In the genomic region with DNA sequence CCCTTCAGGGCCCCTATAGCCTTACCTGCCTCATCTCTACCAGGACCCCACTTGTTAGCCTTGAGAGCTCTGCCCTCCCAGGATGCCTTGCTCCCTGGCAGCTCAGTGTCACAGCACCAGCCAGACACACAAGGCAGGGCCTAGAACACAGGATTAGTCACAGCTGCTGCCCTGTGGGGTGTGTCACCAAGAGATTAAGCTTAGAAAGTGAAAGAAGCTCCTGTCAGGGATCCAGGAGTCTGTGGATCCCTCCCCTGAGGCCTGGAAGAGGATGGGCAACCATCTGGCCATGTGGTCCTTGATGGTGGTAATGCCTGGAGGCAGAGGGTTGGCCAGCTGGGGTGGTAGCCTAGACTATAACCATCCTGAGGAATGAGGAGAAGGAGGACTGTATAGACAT, we compare ENCODE assay signal across 18 mouse cellular contexts.
DNase-seq lines count a peak whose midpoint lies in the region; ATAC-seq and TF ChIP-seq lines count a peak whose summit lies in the region.
"Had no signal": no experiment of that assay in that cellular context is flagged by ENCODE, and none has a peak within 500 bp of the region (broad histone marks: within the 10 kb centered on the region; RNA-seq: fewer than 3 reads in every experiment).

No protein-coding gene starts in this region.

- no peak overlapping the region for H3K9ac ChIP-seq in midbrain, embryonic 11.5 days (ENCODE audit: low read length)
- H3K9ac ChIP-seq in midbrain, embryonic 16.5 days (ENCODE audit: low read depth, low read length): no peak overlapping the region
- H3K9ac ChIP-seq: embryonic facial prominence, embryonic 15.5 days; hindbrain, embryonic 15.5 days; liver, embryonic 13.5 days had no signal

- DNase-seq in adrenal gland, adult (ENCODE audit: inconsistent age in 2 of 2, low spot score in 1 of 2): peak; percentile 34 to 66
- DNase-seq in adrenal gland, postnatal 4 days (ENCODE audit: low spot score in 2 of 2): no peak
- DNase-seq in midbrain, embryonic 11.5 days (ENCODE audit: low spot score, missing footprints): no peak
- peak; percentile 75 for DNase-seq in retina, postnatal 1 day
- DNase-seq in urinary bladder, postnatal 10 days (ENCODE audit: low spot score): no peak
- no peak for DNase-seq in layer of hippocampus, adult 9-10 months (ENCODE audit: low spot score)
- DNase-seq: adrenal gland, postnatal 25 days; cerebellum, adult 11 months; heart, adult 18-20 months; kidney, adult 9 months; liver, embryonic 13.5 days had no signal

- TF ChIP-seq POLR2A in embryonic fibroblast, embryonic 13.5 days (IDR thresholded peaks at IDR 0.05; ENCODE audit: low read depth, low read length): no peak

- no peak overlapping the region; the same call in 1 of the 2 replicates for H3K27ac ChIP-seq in midbrain, embryonic 11.5 days (ENCODE audit: low read depth, low read length)
- H3K27ac ChIP-seq in midbrain, embryonic 16.5 days (ENCODE audit: low read length): no peak overlapping the region
- H3K27ac ChIP-seq in embryonic fibroblast, embryonic 13.5 days (ENCODE audit: insufficient read depth, low read length): peak overlapping the region; percentile 65; the same call in 1 of the 2 replicates
- H3K27ac ChIP-seq: embryonic facial prominence, embryonic 15.5 days; gastrocnemius, adult 2 months; hindbrain, embryonic 15.5 days; liver, embryonic 13.5 days had no signal

- no peaks in the 10 kb centered on the region for H3K36me3 ChIP-seq in midbrain, embryonic 11.5 days (ENCODE audit: control insufficient read depth, insufficient read depth, low read length)
- H3K36me3 ChIP-seq in midbrain, embryonic 16.5 days (ENCODE audit: control insufficient read depth, insufficient read depth, low read length): no peaks in the 10 kb centered on the region
- H3K36me3 ChIP-seq: embryonic facial prominence, embryonic 15.5 days; hindbrain, embryonic 15.5 days; liver, embryonic 13.5 days had no signal

- ATAC-seq in midbrain, embryonic 11.5 days (ENCODE audit: low FRiP score): peak; percentile 51; the same call in 1 of the 2 replicates
- no peak for ATAC-seq in midbrain, embryonic 16.5 days
- ATAC-seq: forebrain, embryonic 14.5 days had no signal

- peaks cover 12% of the 10 kb centered on the region for H3K4me1 ChIP-seq in midbrain, embryonic 11.5 days (ENCODE audit: control insufficient read depth, insufficient read depth, low read length)
- no peaks in the 10 kb centered on the region for H3K4me1 ChIP-seq in midbrain, embryonic 16.5 days (ENCODE audit: control insufficient read depth, insufficient read depth, low read length)
- H3K4me1 ChIP-seq in embryonic fibroblast, embryonic 13.5 days (ENCODE audit: control insufficient read depth, insufficient read depth, low read length): peaks cover 28% of the 10 kb centered on the region

- H3K27me3 ChIP-seq in midbrain, embryonic 11.5 days (ENCODE audit: control insufficient read depth, insufficient read depth, low read length): no peaks in the 10 kb centered on the region
- H3K27me3 ChIP-seq in midbrain, embryonic 16.5 days (ENCODE audit: control insufficient read depth, insufficient read depth, low read depth, low read length): no peaks in the 10 kb centered on the region
- H3K27me3 ChIP-seq: embryonic facial prominence, embryonic 15.5 days; hindbrain, embryonic 15.5 days; liver, embryonic 13.5 days had no signal

- H3K4me2 ChIP-seq in midbrain, embryonic 11.5 days: no peak overlapping the region
- H3K4me2 ChIP-seq in midbrain, embryonic 16.5 days (ENCODE audit: low read length): no peak overlapping the region
- H3K4me2 ChIP-seq: embryonic facial prominence, embryonic 15.5 days; hindbrain, embryonic 15.5 days; liver, embryonic 13.5 days had no signal

- no peak overlapping the region for H3K4me3 ChIP-seq in midbrain, embryonic 11.5 days (ENCODE audit: low read depth, low read length)
- no peak overlapping the region for H3K4me3 ChIP-seq in midbrain, embryonic 16.5 days (ENCODE audit: low read depth, low read length)
- no peak overlapping the region for H3K4me3 ChIP-seq in embryonic fibroblast, embryonic 13.5 days (ENCODE audit: insufficient read depth, low read length)
- H3K4me3 ChIP-seq: embryonic facial prominence, embryonic 15.5 days; gastrocnemius, adult 2 months; hindbrain, embryonic 15.5 days; liver, embryonic 13.5 days; megakaryocyte, embryonic 14.5 days had no signal

- no peaks in the 10 kb centered on the region for H3K9me3 ChIP-seq in midbrain, embryonic 11.5 days (ENCODE audit: control insufficient read depth, low read length)
- H3K9me3 ChIP-seq in midbrain, embryonic 16.5 days (replicated peaks; ENCODE audit: control insufficient read depth, low read length, poor library complexity, severe bottlenecking): no peaks in the 10 kb centered on the region
- H3K9me3 ChIP-seq: embryonic facial prominence, embryonic 15.5 days; hindbrain, embryonic 15.5 days; liver, embryonic 13.5 days; megakaryocyte, embryonic 14.5 days had no signal

- TF ChIP-seq CTCF in embryonic fibroblast, embryonic 13.5 days (IDR thresholded peaks at IDR 0.05; ENCODE audit: borderline replicate concordance, insufficient read depth, low read length): no peak

Comparison
In these comparisons a context has a peak if more than half of its experiments do, and no peak if none do; other contexts are left out.
1. DNase-seq: peak in adrenal gland, adult (2 of 2) and retina, postnatal 1 day (single experiment); none in adrenal gland, postnatal 4 days (0 of 2), midbrain, embryonic 11.5 days (single experiment), urinary bladder, postnatal 10 days (single experiment) and layer of hippocampus, adult 9-10 months (single experiment).